Mouse (Mus musculus) intestine, postnatal 0 days (tissue): ENCODE results near the gene Tmem189. TPM values are rescaled to one million over a fixed set of nuclear protein-coding genes. Genes with fewer than 3 reads are reported as not detected.

Source experiments
- ATAC-seq: fragments of 200-750 bp; cut with Nextera tagmentation; 2 replicates; pipeline ENCODE4 v1.8.0; 2017; ENCODE audit warnings: mild to moderate bottlenecking, moderate TSS enrichment, moderate library complexity
- H3K27ac ChIP-seq: fragments of 300-500 bp; sonication (generic); 2 replicates; pipeline ENCODE4 v1.5.1; 2014; ENCODE audit warnings: mild to moderate bottlenecking, low read depth, low read length, moderate library complexity
- H3K27me3 ChIP-seq: fragments of 300-500 bp; sonication (generic); replicated peaks from 2 replicates; pipeline ENCODE4 v1.6.1; 2014; ENCODE audit warnings: low read length, mixed read lengths; ENCODE audit not compliant: control insufficient read depth, insufficient read depth
- H3K36me3 ChIP-seq: fragments of 300-500 bp; sonication (generic); 2 replicates; pipeline ENCODE4 v1.6.1; 2014; ENCODE audit warnings: mild to moderate bottlenecking, moderate library complexity; ENCODE audit not compliant: control insufficient read depth, insufficient read depth
- H3K4me1 ChIP-seq: fragments of 300-500 bp; sonication (generic); replicated peaks from 2 replicates; pipeline ENCODE4 v1.6.1; 2014; ENCODE audit warnings: antibody characterized with exemption, low read length, mixed read lengths; ENCODE audit not compliant: control insufficient read depth, insufficient read depth
- H3K4me2 ChIP-seq: fragments of 300-500 bp; sonication (generic); replicated peaks from 2 replicates; pipeline ENCODE4 v1.6.1; 2014; ENCODE audit warnings: low read depth, mild to moderate bottlenecking, moderate library complexity
- H3K4me3 ChIP-seq: fragments of 300-500 bp; sonication (generic); 2 replicates; pipeline ENCODE4 v1.5.1; 2014; ENCODE audit warnings: low read depth, low read length
- H3K9ac ChIP-seq: fragments of 300-500 bp; sonication (generic); 2 replicates; pipeline ENCODE4 v1.6.1; 2014; ENCODE audit warnings: mild to moderate bottlenecking, low read depth, low read length
- H3K9me3 ChIP-seq: fragments of 300-500 bp; sonication (generic); 2 replicates; pipeline ENCODE4 v1.6.1; 2016; ENCODE audit warnings: mixed run types; ENCODE audit not compliant: control insufficient read depth
- CTCF ChIP-seq: sonication (generic); IDR thresholded peaks from 2 replicates; pipeline ENCODE4 v1.5.1; 2016; ENCODE audit warnings: low read depth, mild to moderate bottlenecking, control low read depth, antibody characterized with exemption, moderate library complexity
- WGBS: fragments of 180-500 bp; shearing (Covaris S2); extraction: QIAGEN DNeasy Blood & Tissue Kit; methylation state at CpG from one replicate; pipeline ENCODE4 v1.1.7; 2014; 5-methylcytosine and 5-hydroxymethylcytosine counted together
- polyA plus RNA-seq: library from polyadenylated mRNA; unstranded; fragments of >200 nt; fragmentation: Nextera tagmentation; extraction: Ambion mirVana; gene quantifications from 2 replicates; pipeline ENCODE4 v1.2.1, GENCODE M21; 2015

Tmem189 gene
- polyA plus RNA-seq, result 25.0 and 26.8 TPM in 2 replicates

- TF ChIP-seq CTCF, result no peak
- peaks cover 6% of the 10 kb centered on the region; the same call in 1 of the 2 replicates for H3K36me3 ChIP-seq
- no peaks in the 10 kb centered on the region for H3K27me3 ChIP-seq
- peak within 1 kb of the TSS; percentile 82 for H3K4me3 ChIP-seq
- no peaks in the 10 kb centered on the region for H3K9me3 ChIP-seq
- peak within 1 kb of the TSS; percentile 98 for H3K27ac ChIP-seq
- ATAC-seq, result peak; percentile 26
- H3K4me2 ChIP-seq, result peak within 1 kb of the TSS; percentile 80
- under 1% methylated on average over 74 of the region's 99 CpGs for WGBS
- 0 out of 2 replicates have a peak, but pooled peaks cover 3% of the 10 kb centered on the region for H3K4me1 ChIP-seq
- peak within 1 kb of the TSS; percentile 94 for H3K9ac ChIP-seq
These were observed at the start of gene Tmem189 for GRCm38 (mm10) chr2:167689501-167690218. Tmem189 (minus strand) TSS chr2:167689822.

GRCm38 (mm10) chr2:167739030-167739429 lies 49.4 kb upstream of the Tmem189 start:
- no peak overlapping the region for H3K27ac ChIP-seq
- H3K9me3 ChIP-seq, result no peaks in the 10 kb centered on the region
- no peak overlapping the region for H3K9ac ChIP-seq
- no peaks in the 10 kb centered on the region for H3K4me1 ChIP-seq
- 34% methylated on average over 6 of the region's 6 CpGs for WGBS
- no peak for ATAC-seq
- no peaks in the 10 kb centered on the region; the same call in 1 of the 2 replicates for H3K36me3 ChIP-seq
- no peak overlapping the region for H3K4me3 ChIP-seq
- no peaks in the 10 kb centered on the region for H3K27me3 ChIP-seq
- no peak for TF ChIP-seq CTCF
- H3K4me2 ChIP-seq, result no peak overlapping the region

GRCm38 (mm10) chr2:167734861-167735260 lies 45.2 kb upstream of the Tmem189 start:
- no peak overlapping the region for H3K4me2 ChIP-seq
- no peak overlapping the region for H3K9ac ChIP-seq
- no peak for ATAC-seq
- H3K9me3 ChIP-seq, result no peaks in the 10 kb centered on the region
- H3K4me3 ChIP-seq, result no peak overlapping the region
- WGBS, result 74% methylated on average over 10 of the region's 10 CpGs
- no peaks in the 10 kb centered on the region for H3K27me3 ChIP-seq
- H3K36me3 ChIP-seq, result no peaks in the 10 kb centered on the region; the same call in 1 of the 2 replicates
- no peaks in the 10 kb centered on the region for H3K4me1 ChIP-seq
- no peak for TF ChIP-seq CTCF
- H3K27ac ChIP-seq, result no peak overlapping the region

GRCm38 (mm10) chr2:167731149-167731548 lies 41.5 kb upstream of the Tmem189 start:
- H3K9ac ChIP-seq, result no peak overlapping the region
- H3K9me3 ChIP-seq, result no peaks in the 10 kb centered on the region
- H3K4me1 ChIP-seq, result no peaks in the 10 kb centered on the region
- ATAC-seq, result no peak
- no peaks in the 10 kb centered on the region for H3K36me3 ChIP-seq
- H3K27me3 ChIP-seq, result no peaks in the 10 kb centered on the region
- no peak overlapping the region for H3K27ac ChIP-seq
- 39% methylated on average over 13 of the region's 13 CpGs for WGBS
- TF ChIP-seq CTCF, result no peak
- no peak overlapping the region for H3K4me3 ChIP-seq
- H3K4me2 ChIP-seq, result no peak overlapping the region

GRCm38 (mm10) chr2:167730036-167730435 lies 40.4 kb upstream of the Tmem189 start:
- Histone ChIP-seq H3K36me3 (no peaks in the 10 kb centered on the region), H3K9ac (no peak overlapping the region), H3K27ac (no peak overlapping the region), H3K27me3 (no peaks in the 10 kb centered on the region), H3K4me2 (no peak overlapping the region), H3K4me1 (no peaks in the 10 kb centered on the region), H3K9me3 (no peaks in the 10 kb centered on the region), H3K4me3 (no peak overlapping the region)
- 48% methylated on average over 7 of the region's 7 CpGs for WGBS
- ATAC-seq, result no peak
- TF ChIP-seq CTCF, result no peak

GRCm38 (mm10) chr2:167727161-167727560 lies 37.5 kb upstream of the Tmem189 start:
- H3K27ac ChIP-seq, result no peak overlapping the region
- H3K9ac ChIP-seq, result no peak overlapping the region

More at GRCm38 (mm10) chr2:167727161-167727560, 37.5 kb upstream of the Tmem189 start:
- Histone ChIP-seq H3K4me1 (no peaks in the 10 kb centered on the region), H3K27me3 (no peaks in the 10 kb centered on the region), H3K9me3 (no peaks in the 10 kb centered on the region), H3K4me3 (no peak overlapping the region), H3K36me3 (no peaks in the 10 kb centered on the region), H3K4me2 (0 out of 2 replicates have a peak overlapping the region, but pooled peaks have one; percentile 3)
- WGBS, result 24% methylated on average over 13 of the region's 13 CpGs
- TF ChIP-seq CTCF, result no peak
- peak; percentile 67 for ATAC-seq
